Mouse (Mus musculus): ENCODE data around the gene Dnmbp. TPM values are rescaled to one million over a fixed set of nuclear protein-coding genes. Genes with fewer than 3 reads are reported as not detected.
A peak's percentile ranks its signal among the peaks of the same experiment; 100 is the strongest.

Gene Dnmbp
- 25.8 and 27.5 TPM in 2 replicates for polyA plus RNA-seq (2015; fragmentation: Nextera tagmentation; extraction: Ambion mirVana)

DNA sequence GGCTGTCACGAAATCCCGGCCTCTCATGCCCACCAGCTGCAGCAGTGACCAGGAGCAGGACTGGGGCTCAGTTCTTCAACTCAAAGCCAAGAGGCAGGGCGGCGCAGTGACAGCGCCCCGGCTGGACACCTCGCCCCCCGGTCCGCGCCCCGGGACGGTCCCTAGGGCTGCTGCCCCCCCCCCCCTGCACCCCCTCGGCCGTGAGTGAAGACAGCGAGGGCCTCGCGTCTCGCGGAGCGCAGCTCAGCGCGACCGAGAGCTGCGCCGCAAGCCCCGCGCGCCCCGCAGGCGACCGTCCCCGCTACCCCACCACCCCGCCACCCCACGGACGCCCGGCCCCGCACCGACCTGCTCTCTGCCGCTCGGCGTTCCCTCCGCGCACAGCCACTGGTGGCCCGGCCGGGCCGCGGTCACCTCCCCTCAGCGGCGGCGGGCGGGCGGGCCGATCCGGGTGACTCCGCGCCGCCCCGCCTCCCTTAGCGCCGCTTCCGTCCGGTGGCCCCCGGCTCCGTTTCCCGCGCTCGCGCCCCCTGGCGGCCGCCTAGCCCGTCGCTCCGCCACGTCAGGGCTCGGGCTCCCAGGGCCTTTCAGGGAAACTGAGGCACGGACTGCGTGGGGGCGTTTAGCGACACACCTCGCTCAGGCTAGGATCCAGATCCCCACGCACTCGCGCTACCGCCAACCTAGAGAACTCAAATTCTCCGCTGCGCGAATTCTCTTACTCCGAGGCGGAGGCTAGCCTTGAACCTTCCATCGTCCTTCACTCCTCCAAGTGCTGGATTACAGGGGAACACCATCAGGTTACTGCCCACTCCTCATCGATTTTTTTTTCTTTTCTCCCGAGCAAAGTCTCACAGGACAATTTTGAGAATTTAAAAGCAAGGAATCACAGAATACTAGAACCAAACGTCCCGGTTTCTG is at the start of gene Dnmbp:
Gene Dnmbp (minus strand): TSS at position 423 of the 921 bp plus-strand sequence.
- Histone ChIP-seq H3K36me3 (ENCODE audit: control insufficient read depth, insufficient read depth, low read length) (no peaks in the 10 kb centered on the region), H3K9ac (ENCODE audit: low read length) (peak within 1 kb of the TSS; percentile 89)
- WGBS: 4% methylated on average over 76 of the region's 94 CpGs

DNA sequence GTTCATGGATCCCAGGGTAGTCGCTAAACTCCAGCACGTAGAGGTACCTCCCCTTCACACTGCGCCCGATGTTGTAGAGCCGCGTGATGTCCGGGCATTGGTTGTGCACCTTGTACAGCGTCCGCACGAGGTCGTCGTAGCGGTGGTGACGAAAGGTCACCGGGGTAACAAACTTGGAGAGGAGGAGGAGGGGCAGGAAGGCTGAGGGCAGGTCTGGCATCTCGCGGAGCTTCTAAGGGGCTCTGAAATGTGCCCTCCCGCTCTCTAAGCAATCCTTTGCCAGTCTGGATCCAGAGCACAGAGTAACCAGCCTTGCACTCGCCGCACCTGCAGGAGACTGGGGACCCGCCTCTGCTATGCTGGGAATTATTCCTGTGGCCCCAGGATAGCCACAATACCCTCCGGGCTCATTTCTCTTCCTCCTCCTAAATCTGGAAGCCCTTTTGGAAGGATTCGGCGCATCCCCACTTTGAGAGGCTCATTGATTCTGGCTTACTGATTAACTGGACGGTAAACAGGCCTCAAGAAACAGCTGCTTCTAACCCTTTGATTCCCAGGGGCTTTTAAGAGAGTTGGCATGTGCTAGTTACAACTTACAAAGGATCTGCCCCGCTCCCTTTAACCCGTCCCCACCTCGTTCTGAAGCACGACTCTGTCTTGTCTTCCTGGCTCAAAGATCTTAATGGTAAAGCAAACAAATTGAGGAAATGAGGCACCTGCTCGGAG is 46.2 kb upstream of the Dnmbp start, which contains the start of gene Cpn1:
Gene Cpn1 (minus strand): TSS at position 488 of the 726 bp plus-strand sequence.
- Histone ChIP-seq H3K27ac (ENCODE audit: low read length) (peak within 1 kb of the TSS; percentile 58), H3K9me3 (replicated peaks; ENCODE audit: control insufficient read depth, low read length) (no peaks in the 10 kb centered on the region), H3K9ac (ENCODE audit: low read length) (peak within 1 kb of the TSS; percentile 49; the same call in 1 of the 2 replicates), H3K4me3 (replicated peaks; ENCODE audit: low read length) (peak within 1 kb of the TSS; percentile 40), H3K4me2 (ENCODE audit: low read depth, low read length) (peak within 1 kb of the TSS; percentile 47), H3K27me3 (ENCODE audit: control insufficient read depth, insufficient read depth, low read length) (no peaks in the 10 kb centered on the region), H3K4me1 (ENCODE audit: control insufficient read depth, insufficient read depth, low read length) (0 out of 2 replicates have a peak, but pooled peaks cover 2% of the 10 kb centered on the region), H3K36me3 (ENCODE audit: control insufficient read depth, insufficient read depth, low read length) (no peaks in the 10 kb centered on the region)
- ATAC-seq (ENCODE audit: insufficient read depth, low FRiP score): peak; percentile 77
- 14% methylated on average over 30 of the region's 30 CpGs for WGBS

More for the DNA sequence above, at the start of gene Dnmbp:
- ATAC-seq (ENCODE audit: insufficient read depth, low FRiP score): peak; percentile 92
- Histone ChIP-seq H3K9me3 (replicated peaks; ENCODE audit: control insufficient read depth, low read length) (no peaks in the 10 kb centered on the region), H3K4me2 (ENCODE audit: low read depth, low read length) (peak within 1 kb of the TSS; percentile 74), H3K4me1 (ENCODE audit: control insufficient read depth, insufficient read depth, low read length) (peaks cover 12% of the 10 kb centered on the region), H3K27ac (ENCODE audit: low read length) (peak within 1 kb of the TSS; percentile 68), H3K27me3 (ENCODE audit: control insufficient read depth, insufficient read depth, low read length) (no peaks in the 10 kb centered on the region), H3K4me3 (replicated peaks; ENCODE audit: low read length) (peak within 1 kb of the TSS; percentile 70)

DNA sequence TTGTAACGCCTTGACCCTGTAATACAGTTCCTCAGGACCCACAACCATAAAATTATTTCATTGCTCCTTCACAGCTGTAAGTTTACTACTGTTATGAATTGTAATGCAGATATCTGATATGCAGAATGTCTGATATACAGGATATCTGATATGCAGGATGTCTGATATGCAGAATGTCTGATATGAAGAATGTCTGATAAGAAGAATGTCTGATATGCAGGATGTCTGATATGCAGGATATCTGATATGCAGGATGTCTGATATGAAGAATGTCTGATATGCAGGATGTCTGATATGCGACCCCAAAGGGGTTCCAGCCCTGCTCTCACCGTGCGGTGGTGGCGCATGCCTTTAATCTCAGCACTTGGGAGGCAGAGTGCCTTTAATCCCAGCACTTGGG is 42.0 kb upstream of the Dnmbp start:
- no peak overlapping the region for H3K9ac ChIP-seq (ENCODE audit: low read length)
- 81% methylated on average over 5 of the region's 5 CpGs for WGBS
- no peak for ATAC-seq (ENCODE audit: insufficient read depth, low FRiP score)

DNA sequence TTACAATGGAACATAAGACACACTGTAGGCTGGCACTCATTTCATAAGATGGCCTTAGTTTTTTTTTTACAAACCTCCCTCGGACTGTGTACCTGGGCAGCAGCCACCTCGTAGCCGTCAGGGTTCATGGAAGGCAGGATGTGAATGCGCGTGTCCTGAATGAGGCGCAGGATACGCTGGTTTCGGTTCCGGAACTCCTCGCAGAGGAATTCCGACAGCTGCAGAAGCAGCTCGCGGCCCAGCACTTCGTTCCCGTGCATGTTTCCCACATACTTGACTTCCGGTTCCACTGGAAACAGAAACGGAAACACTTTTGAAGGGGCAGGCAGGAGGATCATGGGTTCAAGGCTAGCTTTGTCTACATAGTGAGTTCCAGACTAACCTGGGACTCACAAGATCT is 40.7 kb upstream of the Dnmbp start:
- Histone ChIP-seq H3K4me1 (ENCODE audit: control insufficient read depth, insufficient read depth, low read length) (no peaks in the 10 kb centered on the region), H3K9me3 (replicated peaks; ENCODE audit: control insufficient read depth, low read length) (no peaks in the 10 kb centered on the region), H3K27ac (ENCODE audit: low read length) (no peak overlapping the region), H3K27me3 (ENCODE audit: control insufficient read depth, insufficient read depth, low read length) (no peaks in the 10 kb centered on the region), H3K36me3 (ENCODE audit: control insufficient read depth, insufficient read depth, low read length) (no peaks in the 10 kb centered on the region), H3K9ac (ENCODE audit: low read length) (no peak overlapping the region), H3K4me2 (ENCODE audit: low read depth, low read length) (no peak overlapping the region), H3K4me3 (replicated peaks; ENCODE audit: low read length) (no peak overlapping the region)
- WGBS: 93% methylated on average over 17 of the region's 17 CpGs
- ATAC-seq (ENCODE audit: insufficient read depth, low FRiP score): no peak

More for the DNA sequence above, 42.0 kb upstream of the Dnmbp start:
- H3K9me3 ChIP-seq (replicated peaks; ENCODE audit: control insufficient read depth, low read length): no peaks in the 10 kb centered on the region
- H3K27me3 ChIP-seq (ENCODE audit: control insufficient read depth, insufficient read depth, low read length): no peaks in the 10 kb centered on the region
- H3K4me2 ChIP-seq (ENCODE audit: low read depth, low read length): no peak overlapping the region
- H3K4me1 ChIP-seq (ENCODE audit: control insufficient read depth, insufficient read depth, low read length): 0 out of 2 replicates have a peak, but pooled peaks cover 2% of the 10 kb centered on the region
- H3K27ac ChIP-seq (ENCODE audit: low read length): no peak overlapping the region
- no peaks in the 10 kb centered on the region for H3K36me3 ChIP-seq (ENCODE audit: control insufficient read depth, insufficient read depth, low read length)
- no peak overlapping the region for H3K4me3 ChIP-seq (replicated peaks; ENCODE audit: low read length)

DNA sequence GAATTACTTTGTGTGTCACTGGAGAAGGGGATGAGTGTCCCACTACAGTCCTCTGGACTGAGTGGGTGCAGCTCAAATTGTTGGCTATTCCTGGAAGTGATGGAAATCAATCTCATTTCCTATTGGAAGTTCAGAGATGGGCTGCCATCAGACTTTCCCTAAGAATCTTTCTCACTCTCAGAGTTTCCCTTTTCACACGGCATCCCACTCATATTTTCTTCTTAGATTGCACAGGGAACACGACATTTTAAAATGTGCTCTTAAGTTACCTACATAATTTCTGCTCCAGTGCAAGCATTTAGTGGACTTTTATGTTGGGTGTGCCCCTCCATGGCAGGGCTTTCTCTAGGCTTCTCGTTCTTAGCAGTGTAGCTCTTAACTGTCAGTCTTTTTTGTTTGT is 37.8 kb upstream of the Dnmbp start:
- ATAC-seq (ENCODE audit: insufficient read depth, low FRiP score): no peak
- Histone ChIP-seq H3K27me3 (ENCODE audit: control insufficient read depth, insufficient read depth, low read length) (no peaks in the 10 kb centered on the region), H3K36me3 (ENCODE audit: control insufficient read depth, insufficient read depth, low read length) (no peaks in the 10 kb centered on the region), H3K9ac (ENCODE audit: low read length) (no peak overlapping the region), H3K4me3 (replicated peaks; ENCODE audit: low read length) (no peak overlapping the region), H3K4me2 (ENCODE audit: low read depth, low read length) (no peak overlapping the region), H3K27ac (ENCODE audit: low read length) (no peak overlapping the region), H3K9me3 (replicated peaks; ENCODE audit: control insufficient read depth, low read length) (no peaks in the 10 kb centered on the region), H3K4me1 (ENCODE audit: control insufficient read depth, insufficient read depth, low read length) (no peaks in the 10 kb centered on the region)
- 70% methylated on average over 3 of the region's 3 CpGs for WGBS

DNA sequence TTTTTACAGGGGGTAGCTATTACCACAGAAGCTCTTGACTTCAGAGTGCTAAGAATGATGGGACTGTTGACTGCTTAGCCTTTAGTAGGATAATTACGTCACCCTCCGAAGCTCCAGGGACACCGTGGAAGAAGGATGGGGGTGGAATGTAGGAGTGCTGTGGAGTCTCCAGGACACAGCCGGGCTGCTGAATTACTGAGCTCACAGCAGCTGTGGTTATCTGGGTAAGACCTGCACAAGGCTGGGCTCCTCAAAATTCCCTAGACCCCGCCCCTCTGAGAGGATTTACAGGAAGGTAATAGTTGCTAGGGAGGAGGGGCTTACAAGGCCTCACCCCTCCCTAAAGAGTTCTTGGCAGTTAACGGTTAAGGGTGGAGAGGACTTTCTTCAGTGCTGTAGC is 36.7 kb upstream of the Dnmbp start:
- WGBS: 53% methylated on average over 6 of the region's 6 CpGs

DNA sequence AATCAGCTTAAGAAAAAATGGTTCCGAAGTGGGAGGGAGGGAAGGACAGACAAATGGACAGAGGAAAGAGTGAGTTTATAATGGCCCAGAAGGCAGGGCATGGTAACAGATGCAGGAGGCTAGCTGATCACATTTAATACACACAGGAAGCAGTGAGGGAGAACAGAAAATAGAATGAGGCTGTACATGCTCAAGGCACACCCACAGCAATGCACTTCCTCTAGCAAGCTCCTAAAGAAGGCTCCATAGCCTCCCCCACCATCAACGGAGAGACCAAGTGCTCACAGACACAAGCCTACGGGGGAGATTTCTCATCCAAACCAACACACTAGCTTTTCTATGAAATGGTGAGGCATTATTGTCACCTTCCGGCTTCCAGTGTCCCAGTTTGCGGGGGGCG is 34.2 kb upstream of the Dnmbp start:
- Histone ChIP-seq H3K4me3 (replicated peaks; ENCODE audit: low read length) (no peak overlapping the region), H3K4me1 (ENCODE audit: control insufficient read depth, insufficient read depth, low read length) (no peaks in the 10 kb centered on the region), H3K27me3 (ENCODE audit: control insufficient read depth, insufficient read depth, low read length) (no peaks in the 10 kb centered on the region), H3K36me3 (ENCODE audit: control insufficient read depth, insufficient read depth, low read length) (no peaks in the 10 kb centered on the region), H3K4me2 (ENCODE audit: low read depth, low read length) (no peak overlapping the region), H3K9me3 (replicated peaks; ENCODE audit: control insufficient read depth, low read length) (no peaks in the 10 kb centered on the region), H3K27ac (ENCODE audit: low read length) (no peak overlapping the region), H3K9ac (ENCODE audit: low read length) (no peak overlapping the region)
- ATAC-seq (ENCODE audit: insufficient read depth, low FRiP score): no peak
- 86% methylated on average over 6 of the region's 6 CpGs for WGBS

More for the DNA sequence above, 36.7 kb upstream of the Dnmbp start:
- no peak for ATAC-seq (ENCODE audit: insufficient read depth, low FRiP score)
- no peaks in the 10 kb centered on the region for H3K9me3 ChIP-seq (replicated peaks; ENCODE audit: control insufficient read depth, low read length)
- no peak overlapping the region for H3K4me3 ChIP-seq (replicated peaks; ENCODE audit: low read length)
- H3K27me3 ChIP-seq (ENCODE audit: control insufficient read depth, insufficient read depth, low read length): no peaks in the 10 kb centered on the region
- H3K27ac ChIP-seq (ENCODE audit: low read length): no peak overlapping the region
- H3K9ac ChIP-seq (ENCODE audit: low read length): no peak overlapping the region
- H3K4me1 ChIP-seq (ENCODE audit: control insufficient read depth, insufficient read depth, low read length): no peaks in the 10 kb centered on the region
- no peaks in the 10 kb centered on the region for H3K36me3 ChIP-seq (ENCODE audit: control insufficient read depth, insufficient read depth, low read length)
- no peak overlapping the region for H3K4me2 ChIP-seq (ENCODE audit: low read depth, low read length)

DNA sequence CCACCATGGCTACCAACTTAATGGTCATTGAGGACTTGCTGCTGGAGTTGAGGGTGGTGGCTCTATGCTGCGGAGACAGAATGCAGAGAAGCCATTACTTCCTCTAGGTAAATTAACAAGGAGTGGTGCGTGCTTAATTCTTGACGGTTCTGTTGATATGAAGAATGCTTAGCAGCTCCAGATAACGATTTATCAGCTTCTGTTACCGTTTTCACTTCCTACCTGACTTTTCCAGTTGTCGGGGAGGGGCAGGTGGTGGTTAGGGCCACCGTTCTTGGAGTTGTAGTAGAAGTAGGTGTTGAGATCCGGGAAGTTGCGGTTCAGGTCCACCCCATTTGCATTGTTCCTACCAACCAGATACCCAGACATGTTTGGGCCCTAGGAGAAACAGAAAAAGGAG is 33.7 kb upstream of the Dnmbp start:
- Histone ChIP-seq H3K27ac (ENCODE audit: low read length) (no peak overlapping the region), H3K4me1 (ENCODE audit: control insufficient read depth, insufficient read depth, low read length) (no peaks in the 10 kb centered on the region), H3K4me2 (ENCODE audit: low read depth, low read length) (no peak overlapping the region), H3K36me3 (ENCODE audit: control insufficient read depth, insufficient read depth, low read length) (no peaks in the 10 kb centered on the region), H3K9me3 (replicated peaks; ENCODE audit: control insufficient read depth, low read length) (no peaks in the 10 kb centered on the region), H3K27me3 (ENCODE audit: control insufficient read depth, insufficient read depth, low read length) (no peaks in the 10 kb centered on the region), H3K9ac (ENCODE audit: low read length) (no peak overlapping the region), H3K4me3 (replicated peaks; ENCODE audit: low read length) (no peak overlapping the region)
- whole genome bisulfite sequencing: 69% methylated on average over 9 of the region's 9 CpGs
- ATAC-seq (ENCODE audit: insufficient read depth, low FRiP score): no peak

DNA sequence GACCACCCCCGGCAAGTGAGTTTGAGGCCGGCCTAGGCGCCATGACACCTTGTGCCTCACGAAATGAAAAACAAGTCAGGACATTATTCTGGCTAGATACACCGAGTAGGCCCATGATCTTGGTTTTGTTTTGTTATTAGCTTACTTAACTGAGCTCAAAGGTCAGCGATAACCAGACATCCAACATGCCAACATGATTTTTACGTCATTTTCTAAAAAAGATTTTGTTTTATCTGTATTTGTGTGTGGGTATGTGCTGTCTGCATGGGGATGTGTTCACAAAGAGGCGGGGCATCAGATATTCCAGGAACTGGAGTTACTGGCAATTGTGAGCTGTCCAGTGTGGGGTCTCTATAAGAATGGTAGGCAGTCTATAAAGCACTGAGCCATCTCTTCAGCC is 32.1 kb upstream of the Dnmbp start:
- no peak overlapping the region for H3K4me2 ChIP-seq (ENCODE audit: low read depth, low read length)
- no peak for ATAC-seq (ENCODE audit: insufficient read depth, low FRiP score)
- H3K9ac ChIP-seq (ENCODE audit: low read length): no peak overlapping the region
- H3K27me3 ChIP-seq (ENCODE audit: control insufficient read depth, insufficient read depth, low read length): no peaks in the 10 kb centered on the region
- no peaks in the 10 kb centered on the region for H3K36me3 ChIP-seq (ENCODE audit: control insufficient read depth, insufficient read depth, low read length)
- H3K4me3 ChIP-seq (replicated peaks; ENCODE audit: low read length): no peak overlapping the region
- H3K4me1 ChIP-seq (ENCODE audit: control insufficient read depth, insufficient read depth, low read length): no peaks in the 10 kb centered on the region
- no peaks in the 10 kb centered on the region for H3K9me3 ChIP-seq (replicated peaks; ENCODE audit: control insufficient read depth, low read length)
- H3K27ac ChIP-seq (ENCODE audit: low read length): no peak overlapping the region
- WGBS: 92% methylated on average over 8 of the region's 8 CpGs

All from stomach, embryonic 16.5 days (tissue).